Mouse (Mus musculus): ENCODE data around the gene Tppp3. TPM values are rescaled to one million over a fixed set of nuclear protein-coding genes. Genes with fewer than 3 reads are reported as not detected.

Gene Tppp3
- total RNA-seq, 1 experiment from 2014 or later: 42.6 TPM

GRCm38 (mm10) chr8:105484392-105484791 lies 13.1 kb upstream of the Tppp3 start:
- DNase-seq: peak; percentile 69

- DNase-seq: no peak
These were observed 12.7 kb upstream of the Tppp3 start for GRCm38 (mm10) chr8:105484030-105484368.

DNA sequence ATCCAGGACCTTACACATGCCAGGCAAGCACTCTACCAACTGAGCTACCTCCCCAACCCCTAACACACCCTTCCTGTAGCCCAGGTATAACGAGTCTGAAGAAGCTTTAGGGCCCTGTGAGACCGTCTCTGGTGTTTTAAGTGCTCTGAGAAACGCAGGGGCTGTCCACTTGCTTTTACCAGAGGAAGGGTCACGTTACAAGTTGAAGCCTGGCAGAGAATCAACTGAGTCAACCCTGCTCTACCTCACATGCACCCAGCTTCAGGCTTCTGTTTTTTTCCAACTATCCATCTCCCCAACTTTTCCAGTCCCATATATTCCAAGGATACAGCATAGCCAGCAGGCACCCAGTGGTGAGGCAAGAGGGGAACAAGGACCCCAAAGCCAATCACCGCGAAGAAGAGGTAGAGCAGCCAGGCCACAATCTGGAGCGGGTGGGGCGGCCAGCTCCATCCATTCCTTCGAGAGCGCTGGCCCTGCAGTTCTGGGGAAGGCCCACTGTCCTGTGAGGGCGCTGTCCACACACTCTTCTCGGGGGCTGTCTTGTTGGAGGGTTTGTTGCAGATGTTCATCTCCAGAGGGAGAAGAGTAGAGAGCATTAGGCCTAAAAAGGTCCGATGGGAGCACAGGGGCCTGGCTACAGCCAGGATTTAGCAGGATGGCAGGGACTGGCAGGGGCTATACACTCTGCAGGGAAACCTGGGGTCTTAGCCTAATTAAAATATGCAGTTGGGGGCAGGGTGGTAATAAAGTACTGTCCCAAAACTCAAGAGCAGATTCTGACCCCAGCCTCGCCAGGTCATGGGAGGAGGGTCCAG lies 12.1 kb upstream of the Tppp3 start:
- peak; percentile 77 for DNase-seq

- DNase-seq: no peak
These were observed 10.8 kb upstream of the Tppp3 start for GRCm38 (mm10) chr8:105482123-105482522.

GRCm38 (mm10) chr8:105481453-105481852 lies 10.1 kb upstream of the Tppp3 start:
- peak; percentile 73 for DNase-seq

- no peak for DNase-seq
These were observed 9.7 kb upstream of the Tppp3 start for GRCm38 (mm10) chr8:105481013-105481412.

DNA sequence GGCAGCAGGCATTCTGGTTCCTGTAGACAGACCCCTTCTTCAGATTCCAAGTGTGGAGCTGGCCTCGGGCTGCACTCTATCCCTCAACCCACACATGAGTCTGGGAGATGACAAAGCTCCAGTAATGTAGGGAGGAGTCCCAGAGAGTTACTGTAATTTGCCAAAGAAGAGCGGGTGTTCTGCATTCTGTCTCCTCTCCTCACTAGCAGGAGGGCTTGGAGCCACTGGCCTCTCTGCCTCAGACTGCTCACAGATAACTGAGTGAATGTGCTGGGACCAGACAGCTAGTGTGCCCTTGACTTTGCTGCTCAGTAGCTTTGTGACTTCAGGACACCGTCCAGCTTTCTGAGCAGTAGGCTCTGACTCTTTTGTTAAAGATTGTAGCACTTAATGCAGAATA lies 6.5 kb upstream of the Tppp3 start:
- DNase-seq: no peak

GRCm38 (mm10) chr8:105476628-105477413 lies 5.5 kb upstream of the Tppp3 start:
- DNase-seq: peak; percentile 80

DNA sequence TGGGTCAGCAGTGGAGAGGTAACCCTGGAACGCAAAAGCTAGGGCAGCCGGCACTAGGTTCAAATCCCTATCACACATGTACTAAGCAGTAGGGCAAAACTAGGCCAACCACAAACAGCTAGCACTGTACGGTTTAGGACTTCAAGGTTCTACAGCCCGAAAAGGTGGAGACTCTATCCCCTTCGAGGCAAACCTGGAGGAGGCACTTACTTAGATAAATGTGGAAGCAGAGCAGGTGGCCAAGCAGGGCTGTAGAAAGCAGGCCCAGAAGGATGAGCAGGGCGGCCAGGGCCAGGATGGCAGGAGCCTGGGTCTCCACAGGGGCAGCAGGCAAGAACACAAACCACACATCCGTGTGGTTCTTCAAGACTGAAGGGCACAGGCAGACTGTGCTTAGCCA lies 4.8 kb upstream of the Tppp3 start:
- DNase-seq: no peak

GRCm38 (mm10) chr8:105475742-105476141 lies 4.4 kb upstream of the Tppp3 start:
- no peak for DNase-seq

- no peak for DNase-seq
These were observed 3.9 kb upstream of the Tppp3 start for GRCm38 (mm10) chr8:105475254-105475653.

GRCm38 (mm10) chr8:105474680-105475079 lies 3.4 kb upstream of the Tppp3 start:
- no peak for DNase-seq

DNA sequence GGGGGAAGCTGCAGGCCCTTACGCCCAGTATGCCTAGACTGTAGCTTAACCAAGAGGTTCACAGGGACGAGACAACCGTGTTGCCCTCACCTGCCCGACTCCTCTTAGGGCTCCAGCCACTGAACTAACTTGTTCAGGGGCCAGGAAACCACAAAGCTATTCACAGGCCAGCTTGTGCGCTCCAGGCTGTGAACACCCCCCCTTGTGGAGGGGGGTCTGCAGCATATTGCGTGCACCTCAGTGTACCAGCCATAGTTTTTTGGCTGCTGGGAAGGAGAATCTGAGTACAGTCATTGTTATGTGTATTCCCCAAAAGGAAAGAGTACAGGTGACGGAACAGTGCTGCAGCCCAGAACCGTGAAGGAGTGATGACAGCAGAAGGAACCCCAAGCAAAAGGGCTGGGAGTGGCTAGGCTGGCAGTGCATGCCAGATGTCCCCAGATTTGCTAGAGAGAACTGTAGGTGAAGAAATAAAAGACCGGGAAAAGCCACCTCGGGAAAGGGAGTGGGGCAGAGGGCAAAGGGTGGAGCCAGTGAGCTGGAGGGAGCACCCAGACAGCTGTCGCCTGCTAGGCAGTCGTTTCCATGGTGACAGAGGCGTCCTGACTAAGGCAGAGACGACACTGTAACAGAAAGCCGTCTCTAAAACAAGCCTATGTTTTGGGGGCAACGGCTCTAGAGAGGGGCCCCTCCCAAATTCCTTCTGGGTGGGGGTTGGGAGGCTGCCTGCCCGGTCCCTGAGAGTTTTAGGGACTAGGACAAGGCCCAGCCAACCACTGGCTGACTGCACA lies 2.7 kb upstream of the Tppp3 start:
- DNase-seq: peak; percentile 76

GRCm38 (mm10) chr8:105472983-105473382 lies 1.7 kb upstream of the Tppp3 start:
- DNase-seq: no peak

DNA sequence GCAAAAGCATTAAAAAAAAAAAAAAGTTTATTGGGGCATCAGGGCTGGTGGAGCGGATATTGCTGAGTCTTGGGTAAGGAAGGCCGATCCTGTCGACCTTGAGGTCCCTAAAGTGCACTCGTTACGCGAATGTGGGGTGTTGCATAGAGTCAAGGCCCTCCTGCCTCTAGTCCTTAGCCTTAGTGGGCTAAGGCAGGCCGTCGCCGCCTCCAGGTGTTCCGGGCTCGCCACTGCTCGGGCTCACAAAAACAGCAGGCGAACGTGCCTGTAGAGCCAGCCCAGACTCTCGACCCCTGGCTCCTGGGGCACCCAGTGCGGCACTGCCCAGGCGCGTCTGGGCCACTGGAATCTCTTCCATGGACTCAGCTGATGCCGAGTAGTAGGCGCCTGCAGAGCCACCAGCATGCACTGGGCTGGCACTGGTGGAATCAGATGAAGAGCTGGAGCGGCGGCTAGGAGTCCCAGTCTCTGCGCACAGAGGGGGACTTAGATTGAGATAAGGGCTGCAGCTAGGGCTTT lies 1.1 kb upstream of the Tppp3 start:
- DNase-seq: no peak

DNA sequence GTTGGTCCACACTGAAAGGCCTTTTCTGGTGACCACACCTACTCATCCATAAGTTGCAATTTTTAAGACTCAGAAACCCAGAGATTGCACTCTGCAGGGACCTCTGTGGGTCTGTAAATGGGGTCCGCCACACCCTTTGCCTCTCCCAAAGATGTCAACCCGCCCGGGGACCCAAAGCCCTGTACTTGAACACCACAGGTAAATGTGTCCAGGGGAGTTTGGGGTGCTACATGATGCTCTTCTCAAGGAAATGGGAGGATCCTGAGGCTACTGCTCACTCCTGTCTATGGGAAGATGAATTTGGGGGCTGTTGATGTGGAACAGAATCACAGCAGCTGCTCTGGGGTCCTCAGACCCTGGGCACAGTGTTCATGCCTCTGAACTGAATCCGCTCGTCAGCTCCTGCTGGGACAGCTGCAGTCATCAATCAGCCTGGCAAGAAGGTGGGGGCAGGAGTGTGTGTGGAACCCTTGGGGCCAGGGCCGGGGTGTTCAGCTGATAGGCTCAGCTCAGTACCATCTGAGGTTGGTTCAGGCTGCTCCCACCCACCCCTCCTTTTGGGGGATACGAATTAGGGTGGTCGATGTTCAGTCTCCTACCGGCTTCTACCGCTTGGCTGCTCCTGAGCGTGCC lies 529 bp downstream of the Tppp3 start:
- DNase-seq: no peak

DNA sequence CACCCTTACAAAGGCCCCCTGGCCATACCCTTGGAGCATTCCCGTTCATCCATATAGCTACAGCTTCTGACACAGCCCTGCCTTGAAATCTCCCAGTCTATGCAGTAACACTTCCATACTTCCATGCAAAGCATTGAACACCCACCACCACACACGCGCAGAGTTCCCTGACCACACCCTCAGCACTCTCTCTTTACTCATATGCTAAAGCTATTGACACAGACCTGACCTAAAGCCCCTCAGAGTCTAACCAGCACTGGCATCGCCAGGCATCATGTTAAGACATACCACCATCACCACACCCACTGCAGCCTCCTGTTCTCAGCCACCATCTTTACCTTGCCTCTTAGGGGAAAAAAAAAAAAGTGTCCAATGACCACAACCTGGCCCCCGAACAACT lies 1.1 kb downstream of the Tppp3 start:
- no peak for DNase-seq

DNA sequence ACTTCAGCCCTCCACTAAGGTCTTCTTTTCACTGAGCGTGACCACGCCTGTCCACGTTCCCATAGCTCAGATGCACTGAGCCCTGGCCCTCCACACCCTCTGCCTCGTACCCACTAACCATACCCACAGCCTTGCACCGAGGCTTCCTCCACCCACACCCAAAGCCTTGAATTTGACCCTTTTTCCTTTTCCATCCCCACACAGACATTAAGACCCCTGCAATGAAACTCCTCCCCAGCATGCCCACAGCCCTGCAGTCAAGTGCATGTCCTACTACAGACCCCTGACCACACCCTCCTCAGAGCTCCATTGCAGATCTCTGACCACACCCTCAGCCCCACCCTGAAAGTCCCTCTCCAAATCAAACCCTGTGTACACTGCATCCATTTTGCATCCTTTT lies 1.5 kb downstream of the Tppp3 start:
- no peak for DNase-seq

- DNase-seq: peak; percentile 37
These were observed 2.2 kb downstream of the Tppp3 start for GRCm38 (mm10) chr8:105469041-105469695.

GRCm38 (mm10) chr8:105468002-105468720 lies 3.2 kb downstream of the Tppp3 start:
- DNase-seq: no peak
